Mouse (Mus musculus): ENCODE measurements around the gene Frmd8. TPM values are rescaled to one million over a fixed set of nuclear protein-coding genes. Genes with fewer than 3 reads are reported as not detected.
"Not testable (repeated sequence)": the region's sequence is repeated elsewhere in the genome, so short reads cannot be mapped to it uniquely, and the experiment has no call there.

Frmd8 gene
- polyA plus RNA-seq, 1 experiment from 2014 or later, result 20.6 TPM

- DNase-seq (ENCODE audit: low spot score) (no peak), ATAC-seq (ENCODE audit: low read depth) (no peak)
- no peaks in the 10 kb centered on the region for H3K27me3 ChIP-seq (replicated peaks; ENCODE audit: control insufficient read depth, insufficient read depth, low read length)
- 91% methylated on average over 12 of the region's 12 CpGs for WGBS
- H3K4me1 ChIP-seq (ENCODE audit: control insufficient read depth, insufficient read depth, low read length), result 0 out of 2 replicates have a peak, but pooled peaks cover 4% of the 10 kb centered on the region
- H3K9me3 ChIP-seq (ENCODE audit: control insufficient read depth, low read length), result no peaks in the 10 kb centered on the region
- no peak overlapping the region for H3K27ac ChIP-seq (replicated peaks; ENCODE audit: low read depth, low read length)
- peaks cover 24% of the 10 kb centered on the region for H3K36me3 ChIP-seq (ENCODE audit: control insufficient read depth, insufficient read depth, low read length)
- H3K9ac ChIP-seq (ENCODE audit: low read depth, low read length), result no peak overlapping the region
- no peak overlapping the region for H3K4me2 ChIP-seq (ENCODE audit: low read depth, low read length)
- no peak overlapping the region for H3K4me3 ChIP-seq (ENCODE audit: low read depth, low read length)
Measured at GRCm38 (mm10) chr19:5891521-5892258, 16.6 kb upstream of the Frmd8 start.

GRCm38 (mm10) chr19:5889211-5889610 is 14.1 kb upstream of the Frmd8 start:
- no peak overlapping the region for H3K4me2 ChIP-seq (ENCODE audit: low read depth, low read length)
- 0 out of 2 replicates have a peak, but pooled peaks cover 4% of the 10 kb centered on the region for H3K4me1 ChIP-seq (ENCODE audit: control insufficient read depth, insufficient read depth, low read length)
- no peak for ATAC-seq (ENCODE audit: low read depth)
- 0 out of 2 replicates have a peak, but pooled peaks cover 10% of the 10 kb centered on the region for H3K36me3 ChIP-seq (ENCODE audit: control insufficient read depth, insufficient read depth, low read length)
- no peak for DNase-seq (ENCODE audit: low spot score)
- no peaks in the 10 kb centered on the region for H3K27me3 ChIP-seq (replicated peaks; ENCODE audit: control insufficient read depth, insufficient read depth, low read length)
- H3K4me3 ChIP-seq (ENCODE audit: low read depth, low read length), result no peak overlapping the region
- H3K9me3 ChIP-seq (ENCODE audit: control insufficient read depth, low read length), result no peaks in the 10 kb centered on the region
- 70% methylated on average over 4 of the region's 4 CpGs for WGBS
- H3K27ac ChIP-seq (replicated peaks; ENCODE audit: low read depth, low read length), result no peak overlapping the region
- H3K9ac ChIP-seq (ENCODE audit: low read depth, low read length), result no peak overlapping the region

- 84% methylated on average over 3 of the region's 3 CpGs for WGBS
- DNase-seq (ENCODE audit: low spot score) (no peak), ATAC-seq (ENCODE audit: low read depth) (no peak)
- Histone ChIP-seq H3K27me3 (replicated peaks; ENCODE audit: control insufficient read depth, insufficient read depth, low read length) (no peaks in the 10 kb centered on the region), H3K4me3 (ENCODE audit: low read depth, low read length) (no peak overlapping the region), H3K4me2 (ENCODE audit: low read depth, low read length) (no peak overlapping the region), H3K9ac (ENCODE audit: low read depth, low read length) (no peak overlapping the region), H3K4me1 (ENCODE audit: control insufficient read depth, insufficient read depth, low read length) (no peaks in the 10 kb centered on the region), H3K9me3 (ENCODE audit: control insufficient read depth, low read length) (no peaks in the 10 kb centered on the region), H3K36me3 (ENCODE audit: control insufficient read depth, insufficient read depth, low read length) (0 out of 2 replicates have a peak, but pooled peaks cover 5% of the 10 kb centered on the region), H3K27ac (replicated peaks; ENCODE audit: low read depth, low read length) (no peak overlapping the region)
Measured at GRCm38 (mm10) chr19:5887234-5887815, 12.3 kb upstream of the Frmd8 start.

DNA sequence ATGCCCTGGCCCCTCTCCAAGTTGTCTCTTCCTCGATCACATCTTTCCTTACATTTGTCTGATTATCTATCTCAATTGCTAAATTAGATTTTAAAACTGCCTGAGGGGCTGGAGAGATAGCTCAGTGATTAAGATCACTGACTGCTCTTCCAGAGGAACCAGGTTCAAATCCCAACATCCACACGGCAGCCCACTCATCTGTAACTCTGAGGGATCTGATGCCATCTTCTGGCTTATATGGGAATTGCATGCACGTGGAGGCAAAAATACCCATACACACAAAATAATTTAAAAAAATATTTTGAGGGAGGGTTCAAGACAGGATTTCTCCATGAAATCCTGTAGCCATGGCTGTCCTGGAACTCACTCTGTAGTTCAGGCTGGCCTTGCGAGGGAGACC is 10.8 kb upstream of the Frmd8 start:
- H3K9me3 ChIP-seq (ENCODE audit: control insufficient read depth, low read length), result no peaks in the 10 kb centered on the region
- no peaks in the 10 kb centered on the region for H3K27me3 ChIP-seq (replicated peaks; ENCODE audit: control insufficient read depth, insufficient read depth, low read length)
- no peak overlapping the region for H3K4me3 ChIP-seq (ENCODE audit: low read depth, low read length)
- WGBS, result 54% methylated on average over 4 of the region's 4 CpGs
- no peaks in the 10 kb centered on the region for H3K4me1 ChIP-seq (ENCODE audit: control insufficient read depth, insufficient read depth, low read length)
- no peak for ATAC-seq (ENCODE audit: low read depth)
- no peaks in the 10 kb centered on the region for H3K36me3 ChIP-seq (ENCODE audit: control insufficient read depth, insufficient read depth, low read length)
- DNase-seq (ENCODE audit: low spot score), result no peak
- H3K4me2 ChIP-seq (ENCODE audit: low read depth, low read length), result no peak overlapping the region
- no peak overlapping the region for H3K9ac ChIP-seq (ENCODE audit: low read depth, low read length)
- H3K27ac ChIP-seq (replicated peaks; ENCODE audit: low read depth, low read length), result no peak overlapping the region

GRCm38 (mm10) chr19:5883935-5884334 is 8.9 kb upstream of the Frmd8 start:
- 58% methylated on average over 1 of the region's 1 CpGs for whole genome bisulfite sequencing
- H3K36me3 ChIP-seq (ENCODE audit: control insufficient read depth, insufficient read depth, low read length), result no peaks in the 10 kb centered on the region

GRCm38 (mm10) chr19:5882079-5882478 is 7.0 kb upstream of the Frmd8 start:
- not testable (repeated sequence) for ATAC-seq (ENCODE audit: low read depth); H3K27me3 ChIP-seq (replicated peaks; ENCODE audit: control insufficient read depth, insufficient read depth, low read length); H3K4me2 ChIP-seq (ENCODE audit: low read depth, low read length); H3K9me3 ChIP-seq (ENCODE audit: control insufficient read depth, low read length); H3K9ac ChIP-seq (ENCODE audit: low read depth, low read length); H3K27ac ChIP-seq (replicated peaks; ENCODE audit: low read depth, low read length); H3K4me1 ChIP-seq (ENCODE audit: control insufficient read depth, insufficient read depth, low read length); DNase-seq (ENCODE audit: low spot score); H3K4me3 ChIP-seq (ENCODE audit: low read depth, low read length); H3K36me3 ChIP-seq (ENCODE audit: control insufficient read depth, insufficient read depth, low read length)
- 74% methylated on average over 5 of the region's 5 CpGs for WGBS

More at GRCm38 (mm10) chr19:5883935-5884334, 8.9 kb upstream of the Frmd8 start:
- Histone ChIP-seq H3K4me3 (ENCODE audit: low read depth, low read length) (no peak overlapping the region), H3K27ac (replicated peaks; ENCODE audit: low read depth, low read length) (no peak overlapping the region), H3K27me3 (replicated peaks; ENCODE audit: control insufficient read depth, insufficient read depth, low read length) (no peaks in the 10 kb centered on the region), H3K4me2 (ENCODE audit: low read depth, low read length) (no peak overlapping the region), H3K4me1 (ENCODE audit: control insufficient read depth, insufficient read depth, low read length) (no peaks in the 10 kb centered on the region), H3K9ac (ENCODE audit: low read depth, low read length) (no peak overlapping the region), H3K9me3 (ENCODE audit: control insufficient read depth, low read length) (no peaks in the 10 kb centered on the region)
- ATAC-seq (ENCODE audit: low read depth) (no peak), DNase-seq (ENCODE audit: low spot score) (no peak)

DNA sequence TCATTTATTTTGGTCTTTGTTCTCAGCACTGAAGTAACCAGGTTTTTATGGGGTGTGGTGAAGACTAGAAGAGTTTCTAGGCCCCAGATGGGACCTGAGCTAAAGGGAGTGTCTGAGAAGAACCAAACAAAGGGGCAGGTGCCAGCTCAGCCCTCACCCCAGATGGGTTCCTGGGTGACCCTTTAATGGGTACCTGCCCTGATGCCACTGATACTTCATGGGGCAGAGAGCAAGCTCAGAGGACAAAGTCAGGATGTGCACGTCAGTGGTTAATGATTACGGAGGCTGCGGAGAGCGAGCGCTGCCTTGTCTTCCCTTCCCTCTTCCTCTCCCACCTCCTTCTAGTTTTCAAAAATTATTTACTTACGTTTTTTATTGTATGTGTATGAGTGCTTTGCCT is 6.1 kb upstream of the Frmd8 start:
- H3K27me3 ChIP-seq (replicated peaks; ENCODE audit: control insufficient read depth, insufficient read depth, low read length), result no peaks in the 10 kb centered on the region
- WGBS, result 94% methylated on average over 6 of the region's 6 CpGs
- DNase-seq (ENCODE audit: low spot score) (no peak), ATAC-seq (ENCODE audit: low read depth) (no peak)
- no peak overlapping the region for H3K4me2 ChIP-seq (ENCODE audit: low read depth, low read length)
- no peak overlapping the region for H3K9ac ChIP-seq (ENCODE audit: low read depth, low read length)
- H3K4me3 ChIP-seq (ENCODE audit: low read depth, low read length), result no peak overlapping the region
- no peaks in the 10 kb centered on the region for H3K9me3 ChIP-seq (ENCODE audit: control insufficient read depth, low read length)
- no peaks in the 10 kb centered on the region for H3K4me1 ChIP-seq (ENCODE audit: control insufficient read depth, insufficient read depth, low read length)
- H3K36me3 ChIP-seq (ENCODE audit: control insufficient read depth, insufficient read depth, low read length), result no peaks in the 10 kb centered on the region
- no peak overlapping the region for H3K27ac ChIP-seq (replicated peaks; ENCODE audit: low read depth, low read length)

DNA sequence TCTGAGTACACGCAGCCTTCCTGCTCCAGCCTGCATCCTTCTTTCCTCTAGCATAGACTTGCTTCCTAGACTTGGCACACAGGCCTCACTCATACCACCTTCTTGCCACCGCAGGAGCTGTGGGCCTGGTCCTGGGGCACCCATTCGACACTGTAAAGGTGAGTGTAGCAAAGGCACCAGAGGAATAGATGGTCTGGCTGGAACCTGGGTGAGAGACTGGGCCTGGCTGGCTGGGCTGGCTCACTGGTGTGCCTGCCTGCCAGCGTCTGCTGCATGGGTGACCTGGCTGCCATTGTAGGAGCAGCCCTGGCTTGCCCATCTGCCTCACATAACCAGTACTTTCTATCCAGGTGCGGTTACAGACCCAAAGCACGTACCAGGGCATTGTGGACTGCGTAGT is 4.7 kb upstream of the Frmd8 start:
- Histone ChIP-seq H3K27me3 (replicated peaks; ENCODE audit: control insufficient read depth, insufficient read depth, low read length) (no peaks in the 10 kb centered on the region), H3K4me3 (ENCODE audit: low read depth, low read length) (no peak overlapping the region), H3K9me3 (ENCODE audit: control insufficient read depth, low read length) (no peaks in the 10 kb centered on the region), H3K4me2 (ENCODE audit: low read depth, low read length) (no peak overlapping the region), H3K27ac (replicated peaks; ENCODE audit: low read depth, low read length) (no peak overlapping the region), H3K9ac (ENCODE audit: low read depth, low read length) (no peak overlapping the region), H3K4me1 (ENCODE audit: control insufficient read depth, insufficient read depth, low read length) (0 out of 2 replicates have a peak, but pooled peaks cover 3% of the 10 kb centered on the region), H3K36me3 (ENCODE audit: control insufficient read depth, insufficient read depth, low read length) (no peaks in the 10 kb centered on the region)
- no peak for ATAC-seq (ENCODE audit: low read depth)
- no peak for DNase-seq (ENCODE audit: low spot score)
- WGBS, result 96% methylated on average over 7 of the region's 7 CpGs

DNA sequence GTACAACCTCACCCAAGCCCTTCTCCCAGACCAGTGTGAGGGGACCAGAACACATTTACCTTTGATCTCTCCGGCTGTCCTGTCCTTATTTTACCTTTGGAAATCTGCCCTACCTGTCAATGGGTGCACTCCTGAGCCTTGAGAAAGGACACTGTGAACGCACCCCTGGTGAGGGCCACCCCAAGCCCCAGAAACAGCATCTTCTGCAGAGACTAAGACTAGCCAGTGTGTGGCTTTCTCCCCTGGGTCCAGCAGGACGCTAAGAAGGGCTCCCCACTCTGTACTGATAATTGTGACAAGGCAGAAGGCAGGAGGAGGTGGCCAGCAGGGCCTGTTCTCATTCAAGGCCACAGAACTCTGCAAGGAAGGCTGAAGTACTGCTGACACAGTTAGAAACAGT is 3.8 kb upstream of the Frmd8 start:
- Histone ChIP-seq H3K27me3 (replicated peaks; ENCODE audit: control insufficient read depth, insufficient read depth, low read length) (no peaks in the 10 kb centered on the region), H3K36me3 (ENCODE audit: control insufficient read depth, insufficient read depth, low read length) (no peaks in the 10 kb centered on the region), H3K4me3 (ENCODE audit: low read depth, low read length) (no peak overlapping the region), H3K9ac (ENCODE audit: low read depth, low read length) (no peak overlapping the region), H3K27ac (replicated peaks; ENCODE audit: low read depth, low read length) (no peak overlapping the region), H3K9me3 (ENCODE audit: control insufficient read depth, low read length) (no peaks in the 10 kb centered on the region), H3K4me2 (ENCODE audit: low read depth, low read length) (no peak overlapping the region), H3K4me1 (ENCODE audit: control insufficient read depth, insufficient read depth, low read length) (peaks cover 7% of the 10 kb centered on the region; the same call in 1 of the 2 replicates)
- 65% methylated on average over 3 of the region's 3 CpGs for WGBS
- no peak for DNase-seq (ENCODE audit: low spot score)
- ATAC-seq (ENCODE audit: low read depth), result no peak

All from embryonic facial prominence, embryonic 14.5 days (tissue).